Mouse (Mus musculus) kidney, embryonic 16.5 days (tissue): ENCODE data around the gene Rfx1. TPM values are rescaled to one million over a fixed set of nuclear protein-coding genes. Genes with fewer than 3 reads are reported as not detected.

Experiments used
- ATAC-seq: fragments of 200-750 bp; cut with Nextera tagmentation; 2 replicates; pipeline ENCODE4 v1.8.0; 2017; ENCODE audit warnings: moderate TSS enrichment; ENCODE audit not compliant: low FRiP score, low TSS enrichment
- H3K27ac ChIP-seq: fragments of 300-500 bp; sonication (generic); 2 replicates; pipeline ENCODE4 v1.5.1; 2014; ENCODE audit warnings: low read length
- H3K27me3 ChIP-seq: fragments of 300-500 bp; sonication (generic); 2 replicates; pipeline ENCODE4 v1.6.1; 2014; ENCODE audit warnings: low read length, control low read depth, mixed read lengths; ENCODE audit not compliant: insufficient read depth
- H3K36me3 ChIP-seq: fragments of 300-500 bp; sonication (generic); 2 replicates; pipeline ENCODE4 v1.6.1; 2014; ENCODE audit warnings: low read length, control low read depth, mixed read lengths; ENCODE audit not compliant: insufficient read depth
- H3K4me1 ChIP-seq: fragments of 300-500 bp; sonication (generic); 2 replicates; pipeline ENCODE4 v1.6.1; 2014; ENCODE audit warnings: low read length, control low read depth, mixed read lengths; ENCODE audit not compliant: insufficient read depth
- H3K4me2 ChIP-seq: fragments of 300-500 bp; sonication (generic); replicated peaks from 2 replicates; pipeline ENCODE4 v1.6.1; 2014; ENCODE audit warnings: low read depth, low read length
- H3K4me3 ChIP-seq: fragments of 300-500 bp; sonication (generic); 2 replicates; pipeline ENCODE4 v1.5.1; 2014; ENCODE audit warnings: mild to moderate bottlenecking, low read length
- H3K9ac ChIP-seq: fragments of 300-500 bp; sonication (generic); replicated peaks from 2 replicates; pipeline ENCODE4 v1.6.1; 2014; ENCODE audit warnings: low read length
- H3K9me3 ChIP-seq: fragments of 300-500 bp; sonication (generic); 2 replicates; pipeline ENCODE4 v1.6.1; 2016; ENCODE audit warnings: low read length, control low read depth
- WGBS: fragments of 180-500 bp; shearing (Covaris S2); extraction: QIAGEN DNeasy Blood & Tissue Kit; methylation state at CpG from one replicate; pipeline ENCODE4 v1.1.7; 2014; 5-methylcytosine and 5-hydroxymethylcytosine counted together
- polyA plus RNA-seq: library from polyadenylated mRNA; unstranded; fragments of >200 nt; fragmentation: Nextera tagmentation; extraction: Ambion mirVana; gene quantifications from 2 replicates; pipeline ENCODE4 v1.2.1, GENCODE M21; 2015

The Rfx1 gene
- polyA plus RNA-seq, 1 experiment from 2014 or later: 10.5 TPM

- no peaks in the 10 kb centered on the region for H3K9me3 ChIP-seq
- no peaks in the 10 kb centered on the region for H3K4me1 ChIP-seq
- no peaks in the 10 kb centered on the region for H3K27me3 ChIP-seq
- no peak overlapping the region for H3K4me2 ChIP-seq
- ATAC-seq: no peak
- WGBS: 96% methylated on average over 5 of the region's 5 CpGs
- no peak overlapping the region for H3K4me3 ChIP-seq
- H3K36me3 ChIP-seq: no peaks in the 10 kb centered on the region
- H3K27ac ChIP-seq: no peak overlapping the region
- H3K9ac ChIP-seq: no peak overlapping the region
Measured at GRCm38 (mm10) chr8:84053229-84053628, 13.4 kb upstream of the Rfx1 start.

GRCm38 (mm10) chr8:84057827-84058226, 8.8 kb upstream of the Rfx1 start:
- no peak overlapping the region for H3K4me3 ChIP-seq
- H3K27ac ChIP-seq: no peak overlapping the region
- WGBS: 94% methylated on average over 1 of the region's 1 CpGs
- no peak overlapping the region for H3K9ac ChIP-seq
- ATAC-seq: no peak
- no peaks in the 10 kb centered on the region for H3K27me3 ChIP-seq
- no peaks in the 10 kb centered on the region for H3K9me3 ChIP-seq
- H3K4me2 ChIP-seq: no peak overlapping the region
- no peaks in the 10 kb centered on the region for H3K36me3 ChIP-seq
- no peaks in the 10 kb centered on the region for H3K4me1 ChIP-seq

- no peak for ATAC-seq
- 93% methylated on average over 2 of the region's 2 CpGs for WGBS
- Histone ChIP-seq H3K27ac (no peak overlapping the region), H3K9ac (no peak overlapping the region), H3K36me3 (no peaks in the 10 kb centered on the region), H3K4me2 (no peak overlapping the region), H3K4me3 (no peak overlapping the region), H3K4me1 (no peaks in the 10 kb centered on the region), H3K9me3 (no peaks in the 10 kb centered on the region), H3K27me3 (no peaks in the 10 kb centered on the region)
Measured at GRCm38 (mm10) chr8:84059226-84059625, 7.4 kb upstream of the Rfx1 start.

- no peaks in the 10 kb centered on the region for H3K36me3 ChIP-seq
- WGBS: 83% methylated on average over 2 of the region's 2 CpGs
Measured at GRCm38 (mm10) chr8:84060245-84060644, 6.4 kb upstream of the Rfx1 start.

GRCm38 (mm10) chr8:84063861-84064610, 2.6 kb upstream of the Rfx1 start:
- no peak for ATAC-seq
- H3K36me3 ChIP-seq: no peaks in the 10 kb centered on the region
- WGBS: 66% methylated on average over 8 of the region's 8 CpGs

More at GRCm38 (mm10) chr8:84060245-84060644, 6.4 kb upstream of the Rfx1 start:
- no peak for ATAC-seq
- H3K4me3 ChIP-seq: no peak overlapping the region
- no peak overlapping the region for H3K4me2 ChIP-seq
- H3K27me3 ChIP-seq: no peaks in the 10 kb centered on the region
- no peak overlapping the region for H3K9ac ChIP-seq
- no peaks in the 10 kb centered on the region for H3K4me1 ChIP-seq
- H3K9me3 ChIP-seq: no peaks in the 10 kb centered on the region
- no peak overlapping the region for H3K27ac ChIP-seq

GRCm38 (mm10) chr8:84065037-84065436, 1.6 kb upstream of the Rfx1 start, which contains the start of gene Gm10643:
Gene Gm10643 (minus strand): TSS chr8:84065137.
- WGBS: 92% methylated on average over 1 of the region's 1 CpGs

More at GRCm38 (mm10) chr8:84063861-84064610, 2.6 kb upstream of the Rfx1 start:
- no peak overlapping the region for H3K9ac ChIP-seq
- peaks cover 23% of the 10 kb centered on the region for H3K4me1 ChIP-seq
- no peak overlapping the region for H3K27ac ChIP-seq
- no peaks in the 10 kb centered on the region for H3K9me3 ChIP-seq
- no peak overlapping the region for H3K4me2 ChIP-seq
- H3K4me3 ChIP-seq: no peak overlapping the region
- H3K27me3 ChIP-seq: no peaks in the 10 kb centered on the region

GRCm38 (mm10) chr8:84065457-84066072, 1.1 kb upstream of the Rfx1 start:
- no peaks in the 10 kb centered on the region for H3K27me3 ChIP-seq
- H3K9ac ChIP-seq: peak overlapping the region; percentile 81
- H3K27ac ChIP-seq: peak overlapping the region; percentile 93
- peak overlapping the region; percentile 66 for H3K4me3 ChIP-seq
- H3K4me2 ChIP-seq: peak overlapping the region; percentile 88
- ATAC-seq: no peak
- WGBS: 21% methylated on average over 5 of the region's 5 CpGs
- H3K9me3 ChIP-seq: no peaks in the 10 kb centered on the region
- H3K4me1 ChIP-seq: peaks cover 32% of the 10 kb centered on the region
- no peaks in the 10 kb centered on the region for H3K36me3 ChIP-seq

More at GRCm38 (mm10) chr8:84065037-84065436, 1.6 kb upstream of the Rfx1 start, which contains the start of gene Gm10643:
- peak within 1 kb of the TSS; percentile 81 for H3K9ac ChIP-seq
- peak within 1 kb of the TSS; percentile 93 for H3K27ac ChIP-seq
- H3K4me1 ChIP-seq: peaks cover 32% of the 10 kb centered on the region
- H3K4me3 ChIP-seq: peak within 1 kb of the TSS; percentile 66
- H3K4me2 ChIP-seq: peak within 1 kb of the TSS; percentile 88
- no peaks in the 10 kb centered on the region for H3K36me3 ChIP-seq
- no peaks in the 10 kb centered on the region for H3K27me3 ChIP-seq
- no peaks in the 10 kb centered on the region for H3K9me3 ChIP-seq
- no peak for ATAC-seq

GRCm38 (mm10) chr8:84067047-84067573, 476 bp downstream of the Rfx1 start:
- 0% methylated on average over 32 of the region's 58 CpGs for WGBS
- H3K4me1 ChIP-seq: peaks cover 40% of the 10 kb centered on the region

GRCm38 (mm10) chr8:84067911-84068310, 1.3 kb downstream of the Rfx1 start:
- 72% methylated on average over 7 of the region's 7 CpGs for WGBS
- peak overlapping the region; percentile 55; the same call in 1 of the 2 replicates for H3K9ac ChIP-seq
- no peak for ATAC-seq
- peak overlapping the region; percentile 93 for H3K4me3 ChIP-seq
- H3K27ac ChIP-seq: 0 out of 2 replicates have a peak overlapping the region, but pooled peaks have one; percentile 6
- peaks cover 47% of the 10 kb centered on the region for H3K4me1 ChIP-seq
- peak overlapping the region; percentile 62 for H3K4me2 ChIP-seq
- H3K36me3 ChIP-seq: no peaks in the 10 kb centered on the region
- no peaks in the 10 kb centered on the region for H3K27me3 ChIP-seq
- H3K9me3 ChIP-seq: no peaks in the 10 kb centered on the region

More at GRCm38 (mm10) chr8:84067047-84067573, 476 bp downstream of the Rfx1 start:
- H3K9ac ChIP-seq: peak overlapping the region; percentile 96
- peak overlapping the region; percentile 62 for H3K4me2 ChIP-seq
- H3K27ac ChIP-seq: peak overlapping the region; percentile 98
- peak; percentile 60 for ATAC-seq
- peak overlapping the region; percentile 93 for H3K4me3 ChIP-seq
- no peaks in the 10 kb centered on the region for H3K36me3 ChIP-seq
- no peaks in the 10 kb centered on the region for H3K27me3 ChIP-seq
- no peaks in the 10 kb centered on the region for H3K9me3 ChIP-seq
